ENCODE assay signal across 8 mouse cellular contexts in the genomic region with DNA sequence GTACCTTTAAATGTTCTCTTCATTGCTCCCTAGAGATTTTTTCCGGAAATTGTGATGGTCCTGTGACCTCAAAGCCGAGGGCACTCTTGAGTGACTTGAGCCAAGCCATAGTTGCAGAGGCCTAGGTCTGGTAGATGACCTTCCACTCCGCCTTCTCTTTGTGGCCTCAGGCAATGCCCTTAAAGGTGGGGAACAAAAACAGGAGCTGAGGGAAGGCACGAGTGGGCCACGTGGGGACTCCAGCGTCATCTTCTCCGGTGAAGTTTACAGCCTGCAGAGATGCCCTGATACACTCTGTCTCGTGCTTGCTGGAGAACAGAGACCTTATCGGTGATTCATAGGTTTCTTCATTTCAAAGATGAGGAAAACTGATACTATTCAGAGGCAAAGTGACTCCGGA. TPM values are rescaled to one million over a fixed set of nuclear protein-coding genes. Genes with fewer than 3 reads are reported as not detected.
DNase-seq lines count a peak whose midpoint lies in the region; ATAC-seq and TF ChIP-seq lines count a peak whose summit lies in the region.
"Had no signal": no experiment of that assay in that cellular context is flagged by ENCODE, and none has a peak within 500 bp of the region (broad histone marks: within the 10 kb centered on the region; RNA-seq: fewer than 3 reads in every experiment).

No protein-coding gene starts in this region.

- H3K27ac ChIP-seq in lung, embryonic 14.5 days (ENCODE audit: low read depth): no peak overlapping the region
- no peak overlapping the region for H3K27ac ChIP-seq in forebrain, embryonic 11.5 days (ENCODE audit: low read depth, low read length)
- no peak overlapping the region for H3K27ac ChIP-seq in intestine, postnatal 0 days (ENCODE audit: low read depth, low read length)
- no peak overlapping the region for H3K27ac ChIP-seq in stomach, embryonic 14.5 days (ENCODE audit: low read length)
- H3K27ac ChIP-seq: macrophage had no signal

- H3K4me3 ChIP-seq in lung, embryonic 14.5 days (ENCODE audit: low read depth, low read length): no peak overlapping the region; the same call in 1 of the 2 replicates
- no peak overlapping the region for H3K4me3 ChIP-seq in forebrain, embryonic 11.5 days (ENCODE audit: low read depth, low read length)
- peak overlapping the region; percentile 66; the same call in 1 of the 2 replicates for H3K4me3 ChIP-seq in intestine, postnatal 0 days (ENCODE audit: low read depth, low read length)
- peak overlapping the region; percentile 64 for H3K4me3 ChIP-seq in stomach, embryonic 14.5 days (ENCODE audit: low read depth, low read length)

- no peak for TF ChIP-seq CTCF in lung, embryonic 14.5 days (IDR thresholded peaks at IDR 0.05; ENCODE audit: low read depth)
- no peak for TF ChIP-seq CTCF in intestine, postnatal 0 days (IDR thresholded peaks at IDR 0.05; ENCODE audit: low read depth)

- WGBS in lung, embryonic 14.5 days: 57% methylated on average over 10 of the region's 10 CpGs
- WGBS in forebrain, embryonic 11.5 days: 60% methylated on average over 10 of the region's 10 CpGs
- WGBS in intestine, postnatal 0 days: 55% methylated on average over 10 of the region's 10 CpGs
- 61% methylated on average over 10 of the region's 10 CpGs for WGBS in stomach, embryonic 14.5 days

- H3K9ac ChIP-seq in lung, embryonic 14.5 days: no peak overlapping the region
- no peak overlapping the region for H3K9ac ChIP-seq in forebrain, embryonic 11.5 days (ENCODE audit: low read length)
- H3K9ac ChIP-seq in intestine, postnatal 0 days (ENCODE audit: low read depth, low read length): no peak overlapping the region
- peak overlapping the region; percentile 50; the same call in 1 of the 2 replicates for H3K9ac ChIP-seq in stomach, embryonic 14.5 days (replicated peaks; ENCODE audit: low read depth, low read length)

- no peaks in the 10 kb centered on the region for H3K4me1 ChIP-seq in lung, embryonic 14.5 days (ENCODE audit: insufficient read depth)
- H3K4me1 ChIP-seq in forebrain, embryonic 11.5 days (replicated peaks; ENCODE audit: control insufficient read depth, insufficient read depth, low read length): peaks cover 6% of the 10 kb centered on the region; the same call in 1 of the 2 replicates
- no peaks in the 10 kb centered on the region; the same call in 1 of the 2 replicates for H3K4me1 ChIP-seq in intestine, postnatal 0 days (replicated peaks; ENCODE audit: control insufficient read depth, insufficient read depth, low read length)
- 0 out of 2 replicates have a peak, but pooled peaks cover 2% of the 10 kb centered on the region for H3K4me1 ChIP-seq in stomach, embryonic 14.5 days (ENCODE audit: control insufficient read depth, insufficient read depth, low read length)

- peaks cover 3% of the 10 kb centered on the region; the same call in 1 of the 2 replicates for H3K9me3 ChIP-seq in lung, embryonic 14.5 days (ENCODE audit: low read depth, low read length)
- H3K9me3 ChIP-seq in forebrain, embryonic 11.5 days (ENCODE audit: control insufficient read depth, low read length): no peaks in the 10 kb centered on the region
- H3K9me3 ChIP-seq in intestine, postnatal 0 days (ENCODE audit: control insufficient read depth): no peaks in the 10 kb centered on the region
- H3K9me3 ChIP-seq in stomach, embryonic 14.5 days (ENCODE audit: control insufficient read depth, low read depth, low read length): no peaks in the 10 kb centered on the region

- no peak for DNase-seq in lung, embryonic 14.5 days
- no peak for DNase-seq in lung, postnatal 14 days
- DNase-seq in forebrain, embryonic 11.5 days (ENCODE audit: low spot score): no peak
- no peak for DNase-seq in layer of hippocampus, adult 9-10 months (ENCODE audit: low spot score)
- DNase-seq in thymus, postnatal 36 days: no peak

- H3K27me3 ChIP-seq in lung, embryonic 14.5 days (ENCODE audit: insufficient read depth, low read length): peaks cover 26% of the 10 kb centered on the region
- peaks cover 18% of the 10 kb centered on the region for H3K27me3 ChIP-seq in forebrain, embryonic 11.5 days (ENCODE audit: control insufficient read depth, insufficient read depth, low read length)
- peaks cover 6% of the 10 kb centered on the region; the same call in 1 of the 2 replicates for H3K27me3 ChIP-seq in intestine, postnatal 0 days (replicated peaks; ENCODE audit: control insufficient read depth, insufficient read depth, low read length)
- H3K27me3 ChIP-seq in stomach, embryonic 14.5 days (ENCODE audit: control insufficient read depth, insufficient read depth, low read length): 0 out of 2 replicates have a peak, but pooled peaks cover 6% of the 10 kb centered on the region

- H3K4me2 ChIP-seq in lung, embryonic 14.5 days: peak overlapping the region; percentile 99
- no peak overlapping the region for H3K4me2 ChIP-seq in forebrain, embryonic 11.5 days (ENCODE audit: low read depth, low read length, severe bottlenecking)
- peak overlapping the region; percentile 88; the same call in 1 of the 2 replicates for H3K4me2 ChIP-seq in intestine, postnatal 0 days (replicated peaks; ENCODE audit: low read depth)
- H3K4me2 ChIP-seq in stomach, embryonic 14.5 days (replicated peaks; ENCODE audit: low read depth, low read length): peak overlapping the region; percentile 93; the same call in 1 of the 2 replicates

- ATAC-seq in lung, embryonic 14.5 days (ENCODE audit: insufficient read depth): no peak
- peak; percentile 31; the same call in 1 of the 2 replicates for ATAC-seq in forebrain, embryonic 11.5 days (replicated peaks; ENCODE audit: low FRiP score)
- peak; percentile 23; the same call in 1 of the 2 replicates for ATAC-seq in intestine, postnatal 0 days
- no peak for ATAC-seq in stomach, embryonic 14.5 days (ENCODE audit: insufficient number of reproducible peaks, insufficient read depth, low FRiP score, low read depth)

- no peaks in the 10 kb centered on the region for H3K36me3 ChIP-seq in lung, embryonic 14.5 days (ENCODE audit: insufficient read depth)
- no peaks in the 10 kb centered on the region for H3K36me3 ChIP-seq in forebrain, embryonic 11.5 days (ENCODE audit: control insufficient read depth, insufficient read depth, low read length)
- H3K36me3 ChIP-seq in intestine, postnatal 0 days (ENCODE audit: control insufficient read depth, insufficient read depth): no peaks in the 10 kb centered on the region
- H3K36me3 ChIP-seq in stomach, embryonic 14.5 days (ENCODE audit: control insufficient read depth, insufficient read depth, low read length): no peaks in the 10 kb centered on the region

RNA-seq across cellular contexts. Expression of a gene that starts 2.0 kb away (rescaled TPM):
- polyA plus RNA-seq in lung, embryonic 14.5 days (2014; fragmentation: Nextera tagmentation; extraction: Ambion mirVana): 32.9 and 39.2 TPM in 2 replicates
- polyA plus RNA-seq in forebrain, embryonic 11.5 days (2014; fragmentation: Nextera tagmentation; extraction: Ambion mirVana): 46.4 and 50.5 TPM in 2 replicates
- polyA plus RNA-seq in intestine, postnatal 0 days (2015; fragmentation: Nextera tagmentation; extraction: Ambion mirVana): 32.3 and 35.0 TPM in 2 replicates
- polyA plus RNA-seq in stomach, embryonic 14.5 days (2014; fragmentation: Nextera tagmentation; extraction: Ambion mirVana): 42.7 and 49.0 TPM in 2 replicates

RNA-seq across cellular contexts. Expression of a gene that starts 48.2 kb away (rescaled TPM):
- polyA plus RNA-seq in lung, embryonic 14.5 days (2014; fragmentation: Nextera tagmentation; extraction: Ambion mirVana): not detected in 2 replicates
- not detected in 2 replicates for polyA plus RNA-seq in forebrain, embryonic 11.5 days (2014; fragmentation: Nextera tagmentation; extraction: Ambion mirVana)
- not detected in 2 replicates for polyA plus RNA-seq in intestine, postnatal 0 days (2015; fragmentation: Nextera tagmentation; extraction: Ambion mirVana)
- polyA plus RNA-seq in stomach, embryonic 14.5 days (2014; fragmentation: Nextera tagmentation; extraction: Ambion mirVana): 0.21 TPM in 1 of 2 replicates, not detected in the other
- polyA plus RNA-seq: macrophage had no signal

RNA-seq across cellular contexts. Expression of a gene that starts 55.5 kb away (rescaled TPM):
- 0.07 and 0.16 TPM in 2 replicates for polyA plus RNA-seq in lung, embryonic 14.5 days (2014; fragmentation: Nextera tagmentation; extraction: Ambion mirVana)
- polyA plus RNA-seq in forebrain, embryonic 11.5 days (2014; fragmentation: Nextera tagmentation; extraction: Ambion mirVana): not detected in 2 replicates
- 0.85 and 0.96 TPM in 2 replicates for polyA plus RNA-seq in intestine, postnatal 0 days (2015; fragmentation: Nextera tagmentation; extraction: Ambion mirVana)
- 0.16 and 0.32 TPM in 2 replicates for polyA plus RNA-seq in stomach, embryonic 14.5 days (2014; fragmentation: Nextera tagmentation; extraction: Ambion mirVana)
- polyA plus RNA-seq: macrophage had no signal

Comparison
In these comparisons a context has a peak if more than half of its experiments do, and no peak if none do; other contexts are left out.
1. ATAC-seq: peak in forebrain, embryonic 11.5 days (single experiment) and intestine, postnatal 0 days (single experiment); none in lung, embryonic 14.5 days (single experiment) and stomach, embryonic 14.5 days (single experiment).
2. H3K4me3 ChIP-seq: peak in intestine, postnatal 0 days (single experiment) and stomach, embryonic 14.5 days (single experiment); none in lung, embryonic 14.5 days (single experiment) and forebrain, embryonic 11.5 days (single experiment).